Mouse (Mus musculus): ENCODE measurements at regions not wholly inside any gene's neighbourhood (a gene's known extent, or its start where the extent isn't known, plus 50 kb on each side); places are given as distances from the start of the nearest gene placed in this dataset.

- no peak for DNase-seq (ENCODE audit: low spot score)
These were observed 115.2 kb upstream of the Pik3r1 start for GRCm38 (mm10) chr13:101883177-101883576.

GRCm38 (mm10) chr13:101884752-101885151, 116.7 kb upstream of the Pik3r1 start:
- no peak for DNase-seq (ENCODE audit: low spot score)

- DNase-seq (ENCODE audit: low spot score) = no peak
These were observed 123.5 kb upstream of the Pik3r1 start for GRCm38 (mm10) chr13:101891473-101891872.

- DNase-seq (ENCODE audit: low spot score) = no peak
These were observed 125.1 kb upstream of the Pik3r1 start for GRCm38 (mm10) chr13:101893035-101893600.

- no peak for DNase-seq (ENCODE audit: low spot score)
These were observed 127.1 kb upstream of the Pik3r1 start for GRCm38 (mm10) chr13:101895161-101895560.

- no peak for DNase-seq (ENCODE audit: low spot score)
These were observed 127.7 kb upstream of the Pik3r1 start for GRCm38 (mm10) chr13:101895686-101896085.

- DNase-seq (ENCODE audit: low spot score) = no peak
These were observed 128.9 kb upstream of the Pik3r1 start for GRCm38 (mm10) chr13:101896946-101897345.

GRCm38 (mm10) chr13:101902213-101902612, 134.2 kb upstream of the Pik3r1 start:
- no peak for DNase-seq (ENCODE audit: low spot score)

GRCm38 (mm10) chr13:101905909-101906676, 138.1 kb upstream of the Pik3r1 start:
- no peak for DNase-seq (ENCODE audit: low spot score)

- DNase-seq (ENCODE audit: low spot score) = no peak
These were observed 141.0 kb upstream of the Pik3r1 start for GRCm38 (mm10) chr13:101909026-101909425.

GRCm38 (mm10) chr13:101910687-101911086, 142.7 kb upstream of the Pik3r1 start:
- no peak for DNase-seq (ENCODE audit: low spot score)

GRCm38 (mm10) chr13:101914132-101914531, 146.1 kb upstream of the Pik3r1 start:
- DNase-seq (ENCODE audit: low spot score) = no peak

GRCm38 (mm10) chr13:101914691-101915541, 146.9 kb upstream of the Pik3r1 start:
- peak; percentile 43 for DNase-seq (ENCODE audit: low spot score)

GRCm38 (mm10) chr13:101915542-101915941, 147.5 kb upstream of the Pik3r1 start:
- DNase-seq (ENCODE audit: low spot score) = no peak

GRCm38 (mm10) chr13:101915948-101916594, 148.1 kb upstream of the Pik3r1 start:
- DNase-seq (ENCODE audit: low spot score) = peak; percentile 54

- DNase-seq (ENCODE audit: low spot score) = no peak
These were observed 148.9 kb upstream of the Pik3r1 start for GRCm38 (mm10) chr13:101916876-101917275.

- DNase-seq (ENCODE audit: low spot score) = no peak
These were observed 150.2 kb upstream of the Pik3r1 start for GRCm38 (mm10) chr13:101918185-101918584.

GRCm38 (mm10) chr13:101919266-101919665, 151.2 kb upstream of the Pik3r1 start:
- DNase-seq (ENCODE audit: low spot score) = no peak

- DNase-seq (ENCODE audit: low spot score) = no peak
These were observed 152.4 kb upstream of the Pik3r1 start for GRCm38 (mm10) chr13:101920384-101920783.

GRCm38 (mm10) chr13:101924637-101925036, 156.6 kb upstream of the Pik3r1 start:
- DNase-seq (ENCODE audit: low spot score) = no peak

GRCm38 (mm10) chr13:101931264-101931663, 163.2 kb upstream of the Pik3r1 start:
- DNase-seq (ENCODE audit: low spot score) = no peak

- DNase-seq (ENCODE audit: low spot score) = no peak
These were observed 163.9 kb upstream of the Pik3r1 start for GRCm38 (mm10) chr13:101931882-101932281.
